Mouse (Mus musculus): Measurements from ENCODE around the gene Fam102b. TPM values are rescaled to one million over a fixed set of nuclear protein-coding genes. Genes with fewer than 3 reads are reported as not detected.

Gene Fam102b
- polyA plus RNA-seq, 1 experiment = 10.7 TPM

- H3K4me3 ChIP-seq (replicated peaks; ENCODE audit: extremely low read depth, low read depth, low read length) = no peak overlapping the region
- peaks cover 2% of the 10 kb centered on the region for H3K4me1 ChIP-seq (ENCODE audit: control insufficient read depth, insufficient read depth, low read length)
- 76% methylated on average over 2 of the region's 2 CpGs for WGBS
- TF ChIP-seq POLR2A (IDR thresholded peaks at IDR 0.05; ENCODE audit: borderline replicate concordance, extremely low read depth, low read depth, low read length) (no peak), CTCF (IDR thresholded peaks at IDR 0.05; ENCODE audit: insufficient read depth, low read length) (no peak)
- no peak for DNase-seq
Measured at GRCm38 (mm10) chr3:108995379-108995778, 32.0 kb downstream of the Fam102b start.

- H3K4me1 ChIP-seq (ENCODE audit: control insufficient read depth, insufficient read depth, low read length) = peaks cover 2% of the 10 kb centered on the region
- no peak for TF ChIP-seq CTCF (IDR thresholded peaks at IDR 0.05; ENCODE audit: insufficient read depth, low read length)
- no peak for TF ChIP-seq POLR2A (IDR thresholded peaks at IDR 0.05; ENCODE audit: borderline replicate concordance, extremely low read depth, low read depth, low read length)
- 91% methylated on average over 2 of the region's 2 CpGs for whole genome bisulfite sequencing
- no peak overlapping the region for H3K4me3 ChIP-seq (replicated peaks; ENCODE audit: extremely low read depth, low read depth, low read length)
- no peak for DNase-seq
Measured at GRCm38 (mm10) chr3:108994477-108994876, 32.9 kb downstream of the Fam102b start.

GRCm38 (mm10) chr3:108989971-108990548 is 37.3 kb downstream of the Fam102b start:
- WGBS = 75% methylated on average over 9 of the region's 9 CpGs
- Histone ChIP-seq H3K4me3 (replicated peaks; ENCODE audit: extremely low read depth, low read depth, low read length) (no peak overlapping the region), H3K4me1 (ENCODE audit: control insufficient read depth, insufficient read depth, low read length) (no peaks in the 10 kb centered on the region; the same call in 1 of the 2 replicates)
- no peak for TF ChIP-seq POLR2A (IDR thresholded peaks at IDR 0.05; ENCODE audit: borderline replicate concordance, extremely low read depth, low read depth, low read length)
- no peak for TF ChIP-seq CTCF (IDR thresholded peaks at IDR 0.05; ENCODE audit: insufficient read depth, low read length)
- DNase-seq = no peak

- Histone ChIP-seq H3K4me1 (ENCODE audit: control insufficient read depth, insufficient read depth, low read length) (no peaks in the 10 kb centered on the region; the same call in 1 of the 2 replicates), H3K4me3 (replicated peaks; ENCODE audit: extremely low read depth, low read depth, low read length) (no peak overlapping the region)
- TF ChIP-seq POLR2A (IDR thresholded peaks at IDR 0.05; ENCODE audit: borderline replicate concordance, extremely low read depth, low read depth, low read length) (no peak), CTCF (IDR thresholded peaks at IDR 0.05; ENCODE audit: insufficient read depth, low read length) (no peak)
- WGBS = 58% methylated on average over 12 of the region's 12 CpGs
- DNase-seq = no peak
Measured at GRCm38 (mm10) chr3:108987009-108987659, 40.3 kb downstream of the Fam102b start.

GRCm38 (mm10) chr3:108986534-108986933 is 40.9 kb downstream of the Fam102b start:
- TF ChIP-seq POLR2A (IDR thresholded peaks at IDR 0.05; ENCODE audit: borderline replicate concordance, extremely low read depth, low read depth, low read length) = no peak
- TF ChIP-seq CTCF (IDR thresholded peaks at IDR 0.05; ENCODE audit: insufficient read depth, low read length) = no peak
- Histone ChIP-seq H3K4me3 (replicated peaks; ENCODE audit: extremely low read depth, low read depth, low read length) (no peak overlapping the region), H3K4me1 (ENCODE audit: control insufficient read depth, insufficient read depth, low read length) (no peaks in the 10 kb centered on the region; the same call in 1 of the 2 replicates)
- DNase-seq = no peak
- WGBS = 83% methylated on average over 1 of the region's 1 CpGs

- 54% methylated on average over 5 of the region's 5 CpGs for WGBS
Measured at GRCm38 (mm10) chr3:108983989-108984388, 43.4 kb downstream of the Fam102b start.

GRCm38 (mm10) chr3:108981946-108982345 is 45.5 kb downstream of the Fam102b start:
- 80% methylated on average over 6 of the region's 6 CpGs for WGBS
- Histone ChIP-seq H3K4me1 (ENCODE audit: control insufficient read depth, insufficient read depth, low read length) (no peaks in the 10 kb centered on the region; the same call in 1 of the 2 replicates), H3K4me3 (replicated peaks; ENCODE audit: extremely low read depth, low read depth, low read length) (no peak overlapping the region)
- TF ChIP-seq POLR2A (IDR thresholded peaks at IDR 0.05; ENCODE audit: borderline replicate concordance, extremely low read depth, low read depth, low read length) (no peak), CTCF (IDR thresholded peaks at IDR 0.05; ENCODE audit: insufficient read depth, low read length) (no peak)
- no peak for DNase-seq

More at GRCm38 (mm10) chr3:108983989-108984388, 43.4 kb downstream of the Fam102b start:
- H3K4me3 ChIP-seq (replicated peaks; ENCODE audit: extremely low read depth, low read depth, low read length) = no peak overlapping the region
- TF ChIP-seq CTCF (IDR thresholded peaks at IDR 0.05; ENCODE audit: insufficient read depth, low read length) = no peak
- no peak for TF ChIP-seq POLR2A (IDR thresholded peaks at IDR 0.05; ENCODE audit: borderline replicate concordance, extremely low read depth, low read depth, low read length)
- no peak for DNase-seq
- H3K4me1 ChIP-seq (ENCODE audit: control insufficient read depth, insufficient read depth, low read length) = no peaks in the 10 kb centered on the region; the same call in 1 of the 2 replicates

GRCm38 (mm10) chr3:108977340-108978030 is 49.9 kb downstream of the Fam102b start:
- 91% methylated on average over 13 of the region's 13 CpGs for WGBS
- H3K4me1 ChIP-seq (ENCODE audit: control insufficient read depth, insufficient read depth, low read length) = no peaks in the 10 kb centered on the region
- no peak for DNase-seq
- TF ChIP-seq POLR2A (IDR thresholded peaks at IDR 0.05; ENCODE audit: borderline replicate concordance, extremely low read depth, low read depth, low read length) = no peak
- peak; percentile 57 for TF ChIP-seq CTCF (IDR thresholded peaks at IDR 0.05; ENCODE audit: insufficient read depth, low read length)
- no peak overlapping the region for H3K4me3 ChIP-seq (replicated peaks; ENCODE audit: extremely low read depth, low read depth, low read length)

- Histone ChIP-seq H3K4me1 (ENCODE audit: control insufficient read depth, insufficient read depth, low read length) (no peaks in the 10 kb centered on the region), H3K4me3 (replicated peaks; ENCODE audit: extremely low read depth, low read depth, low read length) (no peak overlapping the region)
- DNase-seq = no peak
- TF ChIP-seq CTCF (IDR thresholded peaks at IDR 0.05; ENCODE audit: insufficient read depth, low read length) (no peak), POLR2A (IDR thresholded peaks at IDR 0.05; ENCODE audit: borderline replicate concordance, extremely low read depth, low read depth, low read length) (no peak)
- 82% methylated on average over 15 of the region's 15 CpGs for WGBS
Measured at GRCm38 (mm10) chr3:108974920-108975485, 52.4 kb downstream of the Fam102b start.

Data from lung, adult 2 months (tissue).